Mouse (Mus musculus): Measurements from ENCODE around the gene Ankrd61.

Ankrd61 gene

GRCm38 (mm10) chr5:143897635-143898330 is at the start of gene Ankrd61:
Ankrd61 (minus strand) TSS chr5:143897685.
- DNase-seq: no peak

GRCm38 (mm10) chr5:143943231-143944125 is 46.0 kb upstream of the Ankrd61 start:
- DNase-seq: peak; percentile 93

- DNase-seq: no peak
Measured at GRCm38 (mm10) chr5:143941588-143941987, 44.1 kb upstream of the Ankrd61 start.

- no peak for DNase-seq
Measured at GRCm38 (mm10) chr5:143936156-143936555, 38.7 kb upstream of the Ankrd61 start.

GRCm38 (mm10) chr5:143933875-143934274 is 36.4 kb upstream of the Ankrd61 start:
- DNase-seq: no peak

- no peak for DNase-seq
Measured at GRCm38 (mm10) chr5:143933414-143933813, 35.9 kb upstream of the Ankrd61 start.

GRCm38 (mm10) chr5:143932831-143933230 is 35.3 kb upstream of the Ankrd61 start, which contains the start of gene Rsph10b:
Rsph10b (plus strand) TSS chr5:143933035.
- DNase-seq: peak; percentile 38

- no peak for DNase-seq
Measured at GRCm38 (mm10) chr5:143931863-143932580, 34.5 kb upstream of the Ankrd61 start.

- no peak for DNase-seq
Measured at GRCm38 (mm10) chr5:143930656-143931055, 33.2 kb upstream of the Ankrd61 start.

- DNase-seq: no peak
Measured at GRCm38 (mm10) chr5:143929291-143929690, 31.8 kb upstream of the Ankrd61 start.

GRCm38 (mm10) chr5:143927875-143928274 is 30.4 kb upstream of the Ankrd61 start, which contains the start of gene Gm42421:
Gm42421 (plus strand) TSS chr5:143928175.
- no peak for DNase-seq

- DNase-seq: no peak
Measured at GRCm38 (mm10) chr5:143924781-143925452, 27.4 kb upstream of the Ankrd61 start.

- DNase-seq: no peak
Measured at GRCm38 (mm10) chr5:143918120-143918519, 20.6 kb upstream of the Ankrd61 start.

- no peak for DNase-seq
Measured at GRCm38 (mm10) chr5:143917418-143917817, 19.9 kb upstream of the Ankrd61 start.

- no peak for DNase-seq
Measured at GRCm38 (mm10) chr5:143916221-143916620, 18.7 kb upstream of the Ankrd61 start.

GRCm38 (mm10) chr5:143909417-143910400 is 12.2 kb upstream of the Ankrd61 start, which contains the start of the genes Aimp2 and Pms2:
Aimp2 (minus strand) TSS chr5:143909847.
Pms2 (plus strand) TSS chr5:143909964.
- peak; percentile 98 for DNase-seq

GRCm38 (mm10) chr5:143908926-143909325 is 11.4 kb upstream of the Ankrd61 start:
- DNase-seq: no peak

- DNase-seq: no peak
Measured at GRCm38 (mm10) chr5:143906429-143906828, 8.9 kb upstream of the Ankrd61 start.

- no peak for DNase-seq
Measured at GRCm38 (mm10) chr5:143903813-143904212, 6.3 kb upstream of the Ankrd61 start.

GRCm38 (mm10) chr5:143902111-143902510 is 4.6 kb upstream of the Ankrd61 start:
- DNase-seq: peak; percentile 17

GRCm38 (mm10) chr5:143893396-143893795 is 4.1 kb downstream of the Ankrd61 start:
- no peak for DNase-seq

Data from layer of hippocampus, adult 9-11 months (tissue).